Mouse (Mus musculus) MEL (cell line): ENCODE measurements around the gene Uspl1. TPM values are rescaled to one million over a fixed set of nuclear protein-coding genes. Genes with fewer than 3 reads are reported as not detected.
A peak's percentile ranks its signal among the peaks of the same experiment; 100 is the strongest.

ENCODE experiments used
- DNase-seq: peaks from one replicate; pipeline ENCODE4 v3.0.0; 2011; ENCODE audit warnings: low read depth, low spot score
- H3K27ac ChIP-seq: 2 replicates; pipeline ENCODE4 v1.5.1; 2012; ENCODE audit warnings: low read depth, mild to moderate bottlenecking, control low read depth, low read length, moderate library complexity; ENCODE audit not compliant: control insufficient read depth
- H3K27me3 ChIP-seq, 2 experiments: fragments of 150-350 bp in 1 of 2; sonication (generic) in 1 of 2; 2 replicates each; pipeline ENCODE4 v1.6.1; 2012; ENCODE audit warnings: low read length in 2 of 2, mild to moderate bottlenecking in 2 of 2, improper control_type of control experiment in 1 of 2, moderate library complexity in 1 of 2; ENCODE audit not compliant: insufficient read depth in 2 of 2, control insufficient read depth in 1 of 2
- H3K36me3 ChIP-seq, 2 experiments: 2 replicates each; pipeline ENCODE4 v1.6.1; 2012 to 2014; ENCODE audit warnings: low read length in 2 of 2, improper control_type of control experiment in 1 of 2, inconsistent platforms in 1 of 2, mild to moderate bottlenecking in 1 of 2; ENCODE audit not compliant: insufficient read depth in 2 of 2, control insufficient read depth in 1 of 2
- H3K4me1 ChIP-seq, 2 experiments: fragments of 150-350 bp in 1 of 2; sonication (generic) in 1 of 2; 2 replicates each; pipeline ENCODE4 v1.6.1; 2012; ENCODE audit warnings: low read length in 2 of 2, improper control_type of control experiment in 1 of 2, mild to moderate bottlenecking in 1 of 2; ENCODE audit not compliant: insufficient read depth in 2 of 2, control insufficient read depth in 1 of 2
- H3K4me3 ChIP-seq, 2 experiments: fragments of 150-350 bp in 1 of 2; sonication (generic) in 1 of 2; 2 replicates each; pipeline ENCODE4 v1.5.1; 2012; ENCODE audit warnings: low read depth in 2 of 2, low read length in 2 of 2, mild to moderate bottlenecking in 2 of 2, moderate library complexity in 2 of 2, control low read depth in 1 of 2, improper control_type of control experiment in 1 of 2; ENCODE audit not compliant: control insufficient read depth in 1 of 2, insufficient read depth in 1 of 2
- H3K79me2 ChIP-seq: 2 replicates; pipeline ENCODE4 v1.6.1; 2012; ENCODE audit warnings: mild to moderate bottlenecking, low read length, moderate library complexity; ENCODE audit not compliant: control insufficient read depth, poor library complexity, insufficient read depth
- H3K9ac ChIP-seq: 2 replicates; pipeline ENCODE4 v1.6.1; 2012; ENCODE audit warnings: low read depth, mild to moderate bottlenecking, control low read depth, low read length, moderate library complexity; ENCODE audit not compliant: control insufficient read depth, poor library complexity, severe bottlenecking
- H3K9me3 ChIP-seq: fragments of 150-350 bp; sonication (generic); replicated peaks from 2 replicates; pipeline ENCODE4 v1.6.1; 2012; ENCODE audit warnings: mild to moderate bottlenecking, low read length, improper control_type of control experiment, moderate library complexity; ENCODE audit not compliant: insufficient read depth
- BHLHE40 ChIP-seq: IDR thresholded peaks from 2 replicates; pipeline ENCODE4 v1.6.1; 2012; ENCODE audit warnings: low read depth, mild to moderate bottlenecking, inconsistent platforms, low read length, improper control_type of control experiment, borderline replicate concordance
- CHD1 ChIP-seq: IDR thresholded peaks from 2 replicates; pipeline ENCODE4 v1.6.1; 2012; ENCODE audit warnings: low read depth, mild to moderate bottlenecking, inconsistent platforms, low read length, improper control_type of control experiment
- ELF1 ChIP-seq: IDR thresholded peaks from 2 replicates; pipeline ENCODE4 v1.6.1; 2014; ENCODE audit warnings: low read depth, mild to moderate bottlenecking, inconsistent platforms, low read length, improper control_type of control experiment, moderate library complexity
- EP300 ChIP-seq, 2 experiments: IDR thresholded peaks; 2 replicates each; pipeline ENCODE4 v1.6.1; 2011; ENCODE audit warnings: improper control_type of control experiment in 2 of 2, low read length in 2 of 2, low read depth in 1 of 2, mild to moderate bottlenecking in 1 of 2
- ETS1 ChIP-seq: IDR thresholded peaks from 2 replicates; pipeline ENCODE4 v1.6.1; 2012; ENCODE audit warnings: low read depth, mild to moderate bottlenecking, inconsistent platforms, low read length, improper control_type of control experiment, moderate library complexity
- GATA1 ChIP-seq: IDR thresholded peaks from 2 replicates; pipeline ENCODE4 v1.6.1; 2011; ENCODE audit warnings: low read depth, low read length, improper control_type of control experiment
- MAFK ChIP-seq: IDR thresholded peaks from 2 replicates; pipeline ENCODE4 v1.6.1; 2011; ENCODE audit warnings: low read depth, mild to moderate bottlenecking, low read length, improper control_type of control experiment, borderline replicate concordance
- MAZ ChIP-seq: IDR thresholded peaks from 2 replicates; pipeline ENCODE4 v1.6.1; 2012; ENCODE audit warnings: low read depth, mild to moderate bottlenecking, inconsistent platforms, low read length, improper control_type of control experiment
- MYC ChIP-seq: IDR thresholded peaks from 2 replicates; pipeline ENCODE4 v1.6.1; 2011; ENCODE audit warnings: low read depth, mild to moderate bottlenecking, low read length, improper control_type of control experiment, moderate library complexity
- NELFE ChIP-seq: IDR thresholded peaks from 2 replicates; pipeline ENCODE4 v1.6.1; 2011; ENCODE audit warnings: low read depth, low read length, improper control_type of control experiment
- POLR2A ChIP-seq, 2 experiments: IDR thresholded peaks; 2 replicates each; pipeline ENCODE4 v1.6.1; 2011 to 2012; ENCODE audit warnings: low read length in 2 of 2, mild to moderate bottlenecking in 2 of 2, control low read depth in 1 of 2, improper control_type of control experiment in 1 of 2, low read depth in 1 of 2, moderate library complexity in 1 of 2; ENCODE audit not compliant: control insufficient read depth in 1 of 2, insufficient read depth in 1 of 2, poor library complexity in 1 of 2
- POLR2AphosphoS2 ChIP-seq: IDR thresholded peaks from 2 replicates; pipeline ENCODE4 v1.6.1; 2011; ENCODE audit warnings: low read length, improper control_type of control experiment
- POLR2AphosphoS5 ChIP-seq: IDR thresholded peaks from 2 replicates; pipeline ENCODE4 v1.6.1; 2012; ENCODE audit warnings: low read depth, borderline replicate concordance, mild to moderate bottlenecking, inconsistent platforms, low read length, moderate library complexity, mixed read lengths
- RCOR1 ChIP-seq: IDR thresholded peaks from 2 replicates; pipeline ENCODE4 v1.6.1; 2012; ENCODE audit warnings: low read depth, mild to moderate bottlenecking, inconsistent platforms, low read length, improper control_type of control experiment
- USF1 ChIP-seq: IDR thresholded peaks from 2 replicates; pipeline ENCODE4 v1.6.1; 2014; ENCODE audit warnings: low read depth, mild to moderate bottlenecking, inconsistent platforms, low read length, improper control_type of control experiment, moderate library complexity
- ZC3H11A ChIP-seq: IDR thresholded peaks from 2 replicates; pipeline ENCODE4 v1.6.1; 2012; ENCODE audit warnings: low read depth, mild to moderate bottlenecking, inconsistent platforms, low read length, improper control_type of control experiment
- polyA plus RNA-seq, 2 experiments: library from polyadenylated mRNA; stranded (reverse) in 1 of 2; unstranded in 1 of 2; fragments of >175 nt in 1 of 2; fragments of >200 nt in 1 of 2; gene quantifications; 2 replicates each; pipeline versions ENCODE4 v1.2.1 to v1.2.4; 2012; ENCODE audit warnings: low replicate concordance in 2 of 2, low read depth in 1 of 2; ENCODE audit not compliant: insufficient read length in 2 of 2, insufficient read depth in 1 of 2, missing spikeins in 1 of 2
- total RNA-seq: library from RNA; depleted of rRNA; stranded (reverse); fragments of 300-350 nt; gene quantifications from 2 replicates; pipeline ENCODE4 v1.2.3, GENCODE M21; 2012

Gene Uspl1
- total and polyA plus RNA-seq, 3 experiments, result 68.5 to 179 (median 94.4) TPM

DNA sequence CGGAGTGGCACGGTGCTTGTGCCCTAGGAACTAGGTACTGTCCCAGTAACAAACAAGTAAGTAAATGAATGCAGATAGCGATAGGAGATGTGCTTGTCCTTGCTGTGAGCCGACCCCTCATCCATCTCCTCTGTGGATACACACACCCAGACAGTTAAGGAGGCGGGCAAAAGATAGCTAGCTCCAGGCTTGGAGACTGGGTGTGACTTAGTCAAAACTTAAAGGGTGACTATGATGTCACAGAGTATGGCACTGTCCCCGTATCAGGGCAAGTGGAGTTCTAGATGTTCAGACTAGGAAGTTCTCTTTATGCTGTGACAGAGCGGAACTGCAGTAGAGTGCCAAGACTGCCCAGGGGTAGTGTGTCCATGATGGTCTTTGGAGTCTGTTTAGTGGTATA, 37.5 kb upstream of the Uspl1 start:
- DNase-seq, result peak; percentile 54
- Histone ChIP-seq H3K9ac (no peak overlapping the region), H3K36me3 (peaks cover 0 to 7% of the 10 kb centered on the region in 2 experiments; a peak in 2 of 4 replicates), H3K79me2 (no peaks in the 10 kb centered on the region), H3K4me3 (no peak overlapping the region), H3K4me1 (peaks cover 0 to 13% of the 10 kb centered on the region in 2 experiments; a peak in 2 of 4 replicates), H3K9me3 (no peaks in the 10 kb centered on the region), H3K27me3 (no peaks in the 10 kb centered on the region), H3K27ac (no peak overlapping the region)
- TF ChIP-seq MAZ (no peak), CHD1 (no peak), ETS1 (no peak), MYC (no peak), MAFK (no peak), POLR2A (IDR thresholded peaks at IDR 0.05; ENCODE audit: control insufficient read depth in 1 of 2, insufficient read depth in 1 of 2, low read depth in 1 of 2, low read length in 2 of 2, poor library complexity in 1 of 2) (no peak), POLR2AphosphoS5 (no peak), ZC3H11A (no peak), BHLHE40 (no peak), ELF1 (no peak), EP300 (IDR thresholded peaks at IDR 0.05; ENCODE audit: low read depth in 1 of 2, low read length in 2 of 2) (no peak), NELFE (no peak), GATA1 (no peak), POLR2AphosphoS2 (no peak)

- H3K36me3 ChIP-seq, result peaks cover 0 to 7% of the 10 kb centered on the region in 2 experiments; a peak in 2 of 4 replicates
- no peak overlapping the region for H3K27ac ChIP-seq
- no peak overlapping the region for H3K9ac ChIP-seq
- peaks cover 0 to 13% of the 10 kb centered on the region in 2 experiments; a peak in 2 of 4 replicates for H3K4me1 ChIP-seq
- no peaks in the 10 kb centered on the region for H3K79me2 ChIP-seq
- no peaks in the 10 kb centered on the region for H3K27me3 ChIP-seq
- DNase-seq, result peak; percentile 56
- H3K9me3 ChIP-seq, result no peaks in the 10 kb centered on the region
- H3K4me3 ChIP-seq, result no peak overlapping the region
- TF ChIP-seq USF1 (no peak), BHLHE40 (0 out of 2 replicates have a peak, but pooled peaks have one; percentile 31), GATA1 (peak; percentile 44), RCOR1 (peak; percentile 58)
These were observed 36.7 kb upstream of the Uspl1 start for GRCm38 (mm10) chr5:149147386-149148000.
